ENCODE assay signal across 18 mouse cellular contexts in the genomic region with DNA sequence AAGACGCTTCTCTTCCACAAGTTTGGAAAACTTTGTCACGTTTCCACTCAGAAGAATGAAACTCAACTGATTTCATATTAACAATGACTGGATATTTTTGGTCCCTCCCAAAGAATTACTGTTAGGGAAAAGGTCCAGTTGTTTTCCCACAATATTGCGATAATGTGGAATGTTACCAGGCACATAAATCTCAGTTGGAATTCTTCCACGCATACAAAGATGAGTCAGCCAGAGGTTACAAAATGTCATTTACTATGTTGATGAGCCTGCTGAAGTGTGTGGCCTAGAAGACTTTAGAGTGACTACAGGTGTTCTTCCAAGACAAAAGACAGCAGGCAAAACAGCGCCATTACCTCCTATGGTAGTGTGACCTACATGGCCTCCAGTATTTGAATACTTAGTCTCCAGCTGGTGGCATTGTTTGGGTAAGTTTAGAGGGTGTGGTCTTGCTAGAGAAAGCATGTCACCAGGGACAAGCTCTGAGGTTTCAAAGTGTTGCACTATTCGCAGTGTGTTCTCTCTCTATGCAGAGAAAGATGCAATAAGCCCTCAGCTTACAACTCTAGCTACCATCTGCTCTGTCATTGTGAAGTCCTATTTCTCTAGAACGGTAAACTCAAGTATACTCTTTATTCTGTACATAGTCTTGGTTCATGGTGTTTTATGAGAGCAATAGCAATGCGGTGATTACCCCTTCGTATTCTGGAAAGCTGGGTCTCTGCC.
"Had no signal": no experiment of that assay in that cellular context is flagged by ENCODE, and none has a peak within 500 bp of the region (broad histone marks: within the 10 kb centered on the region; RNA-seq: fewer than 3 reads in every experiment).

No protein-coding gene starts in this region.

- H3K4me2 ChIP-seq: limb, embryonic 13.5 days; liver, embryonic 11.5 days; liver, embryonic 15.5 days; midbrain, embryonic 13.5 days; neural tube, embryonic 13.5 days had no signal

- H3K4me1 ChIP-seq: limb, embryonic 13.5 days; liver, embryonic 15.5 days; midbrain, embryonic 13.5 days; neural tube, embryonic 13.5 days had no signal

- DNase-seq: kidney, adult 18-20 months; kidney, postnatal 10 days; kidney, postnatal 4 days; left cerebral cortex, postnatal 4 days; lung, adult 2 months; lung, postnatal 10 days; retina, postnatal 1 day; right cerebral cortex, postnatal 4 days; spleen, adult 18-20 months; thymus, adult 2 months; thymus, postnatal 25 days had no signal

- H3K4me3 ChIP-seq: layer of hippocampus, adult 2 months; limb, embryonic 13.5 days; liver, embryonic 15.5 days; midbrain, embryonic 13.5 days; neural tube, embryonic 13.5 days had no signal

- ATAC-seq: midbrain, embryonic 13.5 days had no signal

- H3K9me3 ChIP-seq: limb, embryonic 13.5 days; liver, embryonic 15.5 days; midbrain, embryonic 13.5 days; neural tube, embryonic 13.5 days had no signal

- H3K27me3 ChIP-seq: limb, embryonic 13.5 days; liver, embryonic 15.5 days; midbrain, embryonic 13.5 days; neural tube, embryonic 13.5 days had no signal

- H3K9ac ChIP-seq: limb, embryonic 13.5 days; liver, embryonic 15.5 days; midbrain, embryonic 13.5 days; neural tube, embryonic 13.5 days had no signal

- H3K36me3 ChIP-seq: limb, embryonic 13.5 days; liver, embryonic 15.5 days; midbrain, embryonic 13.5 days; neural tube, embryonic 13.5 days had no signal

- H3K27ac ChIP-seq: layer of hippocampus, adult 2 months; limb, embryonic 13.5 days; liver, embryonic 15.5 days; macrophage; midbrain, embryonic 13.5 days; neural tube, embryonic 13.5 days had no signal
